In the genomic region with DNA sequence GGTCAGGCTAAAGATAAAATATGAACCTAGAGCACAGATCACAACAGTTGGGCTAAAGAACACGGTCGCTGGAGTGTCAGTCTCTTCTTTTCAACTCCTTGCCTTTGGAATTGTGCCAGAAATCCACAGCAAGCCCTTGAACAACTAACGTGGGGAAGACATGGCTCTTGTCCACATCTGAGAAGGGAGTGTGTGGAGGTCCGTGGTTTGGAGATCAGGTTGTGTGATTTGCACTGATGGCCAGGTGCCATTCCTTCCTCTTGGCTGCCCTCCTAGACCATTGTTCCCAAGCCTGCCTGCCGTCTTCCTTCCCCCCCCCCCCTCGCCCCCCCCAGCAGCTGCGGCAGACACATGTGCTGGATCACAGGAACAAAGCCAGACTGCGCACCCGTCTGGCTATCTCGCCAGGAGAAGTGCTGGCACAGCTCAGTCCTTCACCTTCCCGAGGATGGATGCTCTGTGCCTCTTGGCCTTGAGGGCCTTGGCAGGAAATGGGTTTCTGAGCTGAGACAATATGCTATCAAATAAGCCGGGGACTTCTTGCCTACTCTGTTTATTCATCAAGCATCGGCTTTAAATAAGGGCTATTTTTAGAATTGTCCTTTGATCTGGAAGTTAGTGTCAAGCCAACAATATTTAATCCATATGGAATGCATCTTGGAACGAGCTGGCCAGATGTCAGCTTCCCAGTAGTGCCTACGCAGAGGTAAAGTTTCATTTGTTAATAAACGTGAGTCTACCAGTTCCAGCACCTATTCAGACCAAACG, we compare ENCODE assay signal across 8 mouse cellular contexts.
A peak's percentile ranks its signal among the peaks of the same experiment; 100 is the strongest.
DNase-seq lines count a peak whose midpoint lies in the region; ATAC-seq and TF ChIP-seq lines count a peak whose summit lies in the region.

No protein-coding gene starts in this region.

- WGBS in heart, embryonic 12.5 days, result 32% methylated on average over 16 of the region's 17 CpGs
- 20% methylated on average over 15 of the region's 17 CpGs for WGBS in kidney, postnatal 0 days
- WGBS in midbrain, embryonic 15.5 days, result 59% methylated on average over 16 of the region's 17 CpGs

- no peak for TF ChIP-seq CTCF in kidney, postnatal 0 days (IDR thresholded peaks at IDR 0.05; ENCODE audit: low read depth)

- peak; percentile 56 for ATAC-seq in heart, embryonic 12.5 days (ENCODE audit: insufficient number of reproducible peaks, low FRiP score)
- peak; percentile 64 for ATAC-seq in kidney, postnatal 0 days (replicated peaks; ENCODE audit: low FRiP score, low read depth)
- peak; percentile 63 for ATAC-seq in midbrain, embryonic 15.5 days (replicated peaks)
- no peak for ATAC-seq in granulocyte monocyte progenitor cell, adult 5-6 weeks (replicated peaks; ENCODE audit: poor library complexity, severe bottlenecking)

- H3K27me3 ChIP-seq in heart, embryonic 12.5 days (replicated peaks), result no peaks in the 10 kb centered on the region
- no peaks in the 10 kb centered on the region for H3K27me3 ChIP-seq in kidney, postnatal 0 days (ENCODE audit: insufficient read depth, low read length)
- H3K27me3 ChIP-seq in midbrain, embryonic 15.5 days (replicated peaks), result no peaks in the 10 kb centered on the region

- peak; percentile 54 to 64 for DNase-seq in adrenal gland, postnatal 36 days
- peak; percentile 75 to 77 for DNase-seq in cerebellum, postnatal 25 days
- peak; percentile 74 for DNase-seq in kidney, postnatal 0 days (ENCODE audit: low spot score)
- no peak for DNase-seq in layer of hippocampus, postnatal 10 days (ENCODE audit: low spot score in 2 of 2)
- DNase-seq in urinary bladder, postnatal 25 days (ENCODE audit: low spot score), result no peak

- H3K4me3 ChIP-seq in heart, embryonic 12.5 days, result no peak overlapping the region
- H3K4me3 ChIP-seq in kidney, postnatal 0 days (replicated peaks; ENCODE audit: low read depth, low read length), result no peak overlapping the region
- no peak overlapping the region for H3K4me3 ChIP-seq in midbrain, embryonic 15.5 days

- H3K9me3 ChIP-seq in heart, embryonic 12.5 days (replicated peaks), result no peaks in the 10 kb centered on the region
- no peaks in the 10 kb centered on the region for H3K9me3 ChIP-seq in kidney, postnatal 0 days (replicated peaks; ENCODE audit: low read length)
- no peaks in the 10 kb centered on the region for H3K9me3 ChIP-seq in midbrain, embryonic 15.5 days

- peaks cover 5% of the 10 kb centered on the region; the same call in 1 of the 2 replicates for H3K36me3 ChIP-seq in heart, embryonic 12.5 days
- no peaks in the 10 kb centered on the region for H3K36me3 ChIP-seq in kidney, postnatal 0 days (ENCODE audit: insufficient read depth, low read length)
- H3K36me3 ChIP-seq in midbrain, embryonic 15.5 days (replicated peaks), result no peaks in the 10 kb centered on the region

- peak overlapping the region; percentile 22; the same call in 1 of the 2 replicates for H3K4me2 ChIP-seq in heart, embryonic 12.5 days
- peak overlapping the region; percentile 10; the same call in 1 of the 2 replicates for H3K4me2 ChIP-seq in kidney, postnatal 0 days (ENCODE audit: low read length)
- H3K4me2 ChIP-seq in midbrain, embryonic 15.5 days, result no peak overlapping the region

- H3K27ac ChIP-seq in heart, embryonic 12.5 days (ENCODE audit: poor library complexity, severe bottlenecking), result 0 out of 2 replicates have a peak overlapping the region, but pooled peaks have one; percentile 12
- H3K27ac ChIP-seq in kidney, postnatal 0 days, result peak overlapping the region; percentile 73
- H3K27ac ChIP-seq in midbrain, embryonic 15.5 days, result no peak overlapping the region

- peaks cover 19% of the 10 kb centered on the region for H3K4me1 ChIP-seq in heart, embryonic 12.5 days (replicated peaks)
- H3K4me1 ChIP-seq in kidney, postnatal 0 days (replicated peaks; ENCODE audit: insufficient read depth, low read length), result peaks cover 16% of the 10 kb centered on the region
- no peaks in the 10 kb centered on the region for H3K4me1 ChIP-seq in midbrain, embryonic 15.5 days

- H3K9ac ChIP-seq in heart, embryonic 12.5 days, result no peak overlapping the region
- H3K9ac ChIP-seq in kidney, postnatal 0 days (ENCODE audit: low read depth, low read length), result no peak overlapping the region
- no peak overlapping the region for H3K9ac ChIP-seq in midbrain, embryonic 15.5 days

Comparison
In these comparisons a context has a peak if more than half of its experiments do, and no peak if none do; other contexts are left out.
1. DNase-seq: peak in adrenal gland, postnatal 36 days (2 of 2), cerebellum, postnatal 25 days (2 of 2) and kidney, postnatal 0 days (single experiment); none in layer of hippocampus, postnatal 10 days (0 of 2) and urinary bladder, postnatal 25 days (single experiment).